Mouse (Mus musculus): ENCODE data around the gene Hmg20b. TPM values are rescaled to one million over a fixed set of nuclear protein-coding genes. Genes with fewer than 3 reads are reported as not detected.

The Hmg20b gene
- polyA plus RNA-seq, 1 experiment from 2014 or later = 72.2 TPM

DNA sequence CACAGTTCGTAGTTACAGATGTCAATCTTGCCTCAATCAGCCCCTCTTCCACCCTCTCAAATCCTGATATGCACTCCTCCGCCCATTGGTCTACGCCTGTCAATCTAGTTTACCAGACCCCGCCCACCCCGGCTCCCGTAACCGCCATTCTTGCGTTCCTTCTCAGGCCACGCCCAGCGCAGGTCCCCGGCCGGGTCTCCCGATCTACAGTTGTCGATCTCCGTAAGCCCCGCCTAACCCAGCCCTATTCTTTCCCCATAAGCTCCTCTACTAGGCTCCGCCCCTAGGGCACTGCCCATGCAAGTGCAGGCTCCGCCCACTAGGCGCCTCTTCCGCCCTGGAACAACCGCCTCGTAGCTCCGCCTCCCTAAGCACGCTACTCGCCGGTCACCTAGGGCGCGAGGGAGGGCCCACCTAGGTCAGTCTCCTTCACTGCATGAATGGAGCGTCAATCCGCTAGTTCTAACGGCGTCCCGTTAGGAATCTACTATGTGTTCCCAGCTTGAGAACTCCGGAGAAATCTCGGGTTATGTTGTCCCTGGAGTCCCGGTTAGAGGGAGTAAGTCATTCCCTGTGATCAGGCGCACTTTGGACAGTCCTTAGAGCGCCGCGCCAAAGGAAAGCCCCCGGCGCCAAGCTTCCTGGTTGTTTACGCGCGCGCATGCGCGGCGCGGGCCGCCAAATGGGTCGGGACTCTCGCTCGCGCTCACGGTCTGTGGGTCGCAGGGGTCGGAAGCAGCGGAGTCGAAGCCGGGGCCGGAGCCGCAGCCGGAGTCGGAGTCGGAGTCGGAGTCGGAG is 29.5 kb downstream of the Hmg20b start, which contains the start of gene Cactin:
Gene Cactin (plus strand): TSS at position 554 of the 798 bp plus-strand sequence.
- Histone ChIP-seq H3K27ac (replicated peaks) (peak within 1 kb of the TSS; percentile 87), H3K4me3 (ENCODE audit: low read depth, low read length) (peak within 1 kb of the TSS; percentile 90), H3K27me3 (ENCODE audit: control insufficient read depth, insufficient read depth, low read length) (no peaks in the 10 kb centered on the region), H3K36me3 (ENCODE audit: control insufficient read depth, insufficient read depth, low read length) (peaks cover 31% of the 10 kb centered on the region), H3K9ac (ENCODE audit: low read length) (peak within 1 kb of the TSS; percentile 92), H3K4me2 (replicated peaks; ENCODE audit: low read depth) (peak within 1 kb of the TSS; percentile 80), H3K4me1 (replicated peaks; ENCODE audit: control insufficient read depth, insufficient read depth) (peaks cover 13% of the 10 kb centered on the region; the same call in 1 of the 2 replicates), H3K9me3 (ENCODE audit: control insufficient read depth, low read length) (no peaks in the 10 kb centered on the region)
- 1% methylated on average over 68 of the region's 68 CpGs for WGBS
- peak; percentile 91 for ATAC-seq (ENCODE audit: low FRiP score, low TSS enrichment)
- peak; percentile 100 for DNase-seq (ENCODE audit: low spot score)
- TF ChIP-seq CTCF (IDR thresholded peaks at IDR 0.05; ENCODE audit: low read depth) (peak; percentile 54), EP300 (optimal IDR thresholded peaks at IDR 0.05) (peak; percentile 97)

DNA sequence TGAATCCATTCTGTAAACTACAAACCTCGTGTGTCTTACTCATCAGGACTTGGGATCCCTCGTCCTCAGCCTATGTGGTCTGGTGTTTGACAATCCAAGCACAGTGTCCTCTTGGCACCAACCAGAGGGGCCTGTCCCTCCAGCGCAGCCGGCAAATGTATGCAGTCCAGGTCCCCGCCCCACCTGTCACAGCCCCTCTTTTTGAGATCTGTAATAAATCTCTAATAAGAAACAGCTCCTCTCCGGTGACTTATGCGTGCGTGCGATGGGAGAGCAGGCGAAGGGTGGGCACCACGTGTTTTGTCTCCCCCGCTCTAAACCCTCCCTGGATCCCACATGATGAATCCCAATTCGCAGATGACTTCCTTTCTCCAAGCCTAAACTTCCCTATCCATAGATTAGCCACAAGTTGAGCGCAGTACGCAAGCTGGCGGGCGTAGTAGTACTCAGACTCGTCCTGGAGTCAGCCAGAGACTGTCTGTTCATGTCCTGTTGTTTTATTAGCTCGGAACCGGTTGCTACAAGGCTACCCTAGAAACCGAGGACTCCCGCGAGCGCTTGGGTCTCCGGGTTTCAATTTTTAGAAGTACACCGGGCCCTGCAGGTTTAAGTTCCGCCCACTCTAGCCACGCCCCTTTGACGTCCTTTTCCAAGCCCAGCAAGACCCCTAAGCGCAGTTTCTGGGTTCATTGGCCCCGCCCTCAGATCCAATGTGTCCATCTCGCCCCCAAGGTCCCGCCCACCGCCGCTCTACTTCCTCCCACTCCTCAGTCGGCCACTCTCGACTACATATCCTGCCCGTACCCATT is 30.3 kb downstream of the Hmg20b start:
- no peaks in the 10 kb centered on the region for H3K9me3 ChIP-seq (ENCODE audit: control insufficient read depth, low read length)
- no peak for ATAC-seq (ENCODE audit: low FRiP score, low TSS enrichment)
- under 1% methylated on average over 38 of the region's 38 CpGs for WGBS
- peak; percentile 98 for DNase-seq (ENCODE audit: low spot score)
- TF ChIP-seq EP300 (optimal IDR thresholded peaks at IDR 0.05) = no peak
- no peak for TF ChIP-seq CTCF (IDR thresholded peaks at IDR 0.05; ENCODE audit: low read depth)
- no peaks in the 10 kb centered on the region for H3K27me3 ChIP-seq (ENCODE audit: control insufficient read depth, insufficient read depth, low read length)
- H3K27ac ChIP-seq (replicated peaks) = peak overlapping the region; percentile 84
- H3K4me1 ChIP-seq (replicated peaks; ENCODE audit: control insufficient read depth, insufficient read depth) = peaks cover 13% of the 10 kb centered on the region; the same call in 1 of the 2 replicates
- peak overlapping the region; percentile 24; the same call in 1 of the 2 replicates for H3K9ac ChIP-seq (ENCODE audit: low read length)
- peak overlapping the region; percentile 27 for H3K4me3 ChIP-seq (ENCODE audit: low read depth, low read length)
- H3K4me2 ChIP-seq (replicated peaks; ENCODE audit: low read depth) = peak overlapping the region; percentile 51
- H3K36me3 ChIP-seq (ENCODE audit: control insufficient read depth, insufficient read depth, low read length) = peaks cover 24% of the 10 kb centered on the region

GRCm38 (mm10) chr10:81319330-81319699 is 31.0 kb downstream of the Hmg20b start:
- H3K9ac ChIP-seq (ENCODE audit: low read length) = no peak overlapping the region; the same call in 1 of the 2 replicates
- H3K4me3 ChIP-seq (ENCODE audit: low read depth, low read length) = no peak overlapping the region
- TF ChIP-seq CTCF (IDR thresholded peaks at IDR 0.05; ENCODE audit: low read depth) (peak; percentile 56), EP300 (optimal IDR thresholded peaks at IDR 0.05) (no peak)
- ATAC-seq (ENCODE audit: low FRiP score, low TSS enrichment) (no peak), DNase-seq (ENCODE audit: low spot score) (no peak)
- peaks cover 13% of the 10 kb centered on the region; the same call in 1 of the 2 replicates for H3K4me1 ChIP-seq (replicated peaks; ENCODE audit: control insufficient read depth, insufficient read depth)
- no peaks in the 10 kb centered on the region for H3K9me3 ChIP-seq (ENCODE audit: control insufficient read depth, low read length)
- H3K27ac ChIP-seq (replicated peaks) = peak overlapping the region; percentile 84
- peaks cover 19% of the 10 kb centered on the region for H3K36me3 ChIP-seq (ENCODE audit: control insufficient read depth, insufficient read depth, low read length)
- H3K4me2 ChIP-seq (replicated peaks; ENCODE audit: low read depth) = peak overlapping the region; percentile 51
- H3K27me3 ChIP-seq (ENCODE audit: control insufficient read depth, insufficient read depth, low read length) = no peaks in the 10 kb centered on the region
- 26% methylated on average over 8 of the region's 8 CpGs for WGBS

DNA sequence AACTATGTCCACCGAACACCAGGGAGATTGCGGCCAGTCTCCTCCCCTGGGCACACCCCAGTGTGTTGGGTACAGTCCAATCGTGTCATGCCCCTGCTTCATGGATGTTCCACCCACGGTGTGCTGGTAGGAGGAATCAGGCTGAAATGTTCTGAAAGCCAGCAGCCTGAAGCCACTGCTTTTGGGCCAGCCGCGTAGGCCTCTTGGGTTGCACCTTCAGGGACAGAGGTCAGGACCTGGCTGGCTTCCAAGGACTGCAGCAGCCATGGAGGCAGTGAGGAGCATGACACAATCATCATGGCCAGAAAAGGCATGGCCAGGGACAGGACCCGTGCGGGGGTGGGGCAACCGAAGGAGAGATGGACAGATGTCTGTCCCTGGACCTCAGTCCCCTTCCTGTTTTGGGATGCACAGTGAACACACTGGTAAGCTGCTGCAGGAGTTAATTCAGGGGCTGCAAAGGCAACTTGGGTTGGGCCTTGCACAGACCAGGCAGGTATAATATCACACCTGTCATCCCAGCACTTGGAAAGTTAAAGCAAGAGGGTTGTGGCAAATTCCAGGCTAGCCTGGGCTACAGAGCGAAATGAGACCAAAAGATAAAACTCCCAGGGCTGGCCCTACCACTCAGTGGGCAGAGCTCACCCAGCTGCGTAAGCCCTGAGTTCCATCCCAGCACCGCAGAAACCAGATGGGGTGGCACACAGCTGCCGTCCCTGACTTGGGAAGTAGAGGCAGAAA is 31.5 kb downstream of the Hmg20b start:
- no peak for ATAC-seq (ENCODE audit: low FRiP score, low TSS enrichment)
- Histone ChIP-seq H3K4me1 (replicated peaks; ENCODE audit: control insufficient read depth, insufficient read depth) (peaks cover 13% of the 10 kb centered on the region; the same call in 1 of the 2 replicates), H3K36me3 (ENCODE audit: control insufficient read depth, insufficient read depth, low read length) (peaks cover 16% of the 10 kb centered on the region), H3K9ac (ENCODE audit: low read length) (peak overlapping the region; percentile 23; the same call in 1 of the 2 replicates), H3K4me2 (replicated peaks; ENCODE audit: low read depth) (no peak overlapping the region), H3K4me3 (ENCODE audit: low read depth, low read length) (no peak overlapping the region), H3K27ac (replicated peaks) (peak overlapping the region; percentile 84; the same call in 1 of the 2 replicates), H3K9me3 (ENCODE audit: control insufficient read depth, low read length) (no peaks in the 10 kb centered on the region), H3K27me3 (ENCODE audit: control insufficient read depth, insufficient read depth, low read length) (no peaks in the 10 kb centered on the region)
- 84% methylated on average over 13 of the region's 13 CpGs for WGBS
- TF ChIP-seq CTCF (IDR thresholded peaks at IDR 0.05; ENCODE audit: low read depth) = no peak
- TF ChIP-seq EP300 (optimal IDR thresholded peaks at IDR 0.05) = no peak
- DNase-seq (ENCODE audit: low spot score) = peak; percentile 60

DNA sequence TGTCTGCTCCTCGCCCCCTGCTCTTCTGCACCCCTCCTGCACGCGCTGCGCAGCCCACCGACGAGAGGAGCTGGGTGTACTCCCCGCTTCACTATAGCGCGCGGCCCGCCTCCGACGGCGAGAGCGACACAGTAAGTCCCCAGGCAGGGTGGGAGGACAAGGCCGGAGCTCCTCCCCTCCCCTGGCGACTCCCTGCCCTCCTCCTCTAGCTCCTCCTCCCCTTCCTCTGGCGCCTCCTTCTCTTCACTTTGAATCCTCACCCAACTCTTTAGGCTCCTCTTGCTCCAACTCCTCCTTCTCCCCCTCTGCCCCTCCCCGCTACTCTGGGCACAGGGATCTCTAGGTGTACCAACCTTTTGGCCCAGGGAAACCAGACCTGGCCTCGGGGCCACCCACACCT is 33.0 kb downstream of the Hmg20b start:
- Histone ChIP-seq H3K27ac (replicated peaks) (peak overlapping the region; percentile 65), H3K4me3 (ENCODE audit: low read depth, low read length) (peak overlapping the region; percentile 28), H3K36me3 (ENCODE audit: control insufficient read depth, insufficient read depth, low read length) (peaks cover 12% of the 10 kb centered on the region), H3K27me3 (ENCODE audit: control insufficient read depth, insufficient read depth, low read length) (no peaks in the 10 kb centered on the region), H3K4me1 (replicated peaks; ENCODE audit: control insufficient read depth, insufficient read depth) (peaks cover 13% of the 10 kb centered on the region; the same call in 1 of the 2 replicates), H3K4me2 (replicated peaks; ENCODE audit: low read depth) (peak overlapping the region; percentile 61), H3K9ac (ENCODE audit: low read length) (peak overlapping the region; percentile 61), H3K9me3 (ENCODE audit: control insufficient read depth, low read length) (no peaks in the 10 kb centered on the region)
- DNase-seq (ENCODE audit: low spot score) (peak; percentile 85), ATAC-seq (ENCODE audit: low FRiP score, low TSS enrichment) (peak; percentile 6; the same call in 1 of the 2 replicates)
- peak; percentile 25; the same call in 1 of the 2 replicates for TF ChIP-seq CTCF (IDR thresholded peaks at IDR 0.05; ENCODE audit: low read depth)
- TF ChIP-seq EP300 (optimal IDR thresholded peaks at IDR 0.05) = no peak
- WGBS = 22% methylated on average over 20 of the region's 20 CpGs
